Mouse (Mus musculus) C2C12 (cell line): ENCODE results near the gene Olfr1438-ps1. TPM values are rescaled to one million over a fixed set of nuclear protein-coding genes. Genes with fewer than 3 reads are reported as not detected.
"Not testable (repeated sequence)": the region's sequence is repeated elsewhere in the genome, so short reads cannot be mapped to it uniquely, and the experiment has no call there.

ENCODE experiments used
- H3K27me3 ChIP-seq: one replicate; pipeline ENCODE4 v1.6.1; 2011; ENCODE audit not compliant: control insufficient read depth, insufficient read depth, insufficient read length
- H3K36me3 ChIP-seq: one replicate; pipeline ENCODE4 v1.6.1; 2011; ENCODE audit not compliant: control insufficient read depth, insufficient read depth
- H3K4me3 ChIP-seq: one replicate; pipeline ENCODE4 v1.5.1; 2011; ENCODE audit warnings: mild to moderate bottlenecking, control low read depth; ENCODE audit not compliant: poor library complexity, insufficient read depth, severe bottlenecking
- H3K79me2 ChIP-seq: one replicate; pipeline ENCODE4 v1.6.1; 2011; ENCODE audit not compliant: control insufficient read depth, insufficient read depth
- H3K79me3 ChIP-seq: one replicate; pipeline ENCODE4 v1.6.1; 2011; ENCODE audit warnings: low read depth, control low read depth
- H3ac ChIP-seq: one replicate; pipeline ENCODE3; 2011; ENCODE audit warnings: low read depth; ENCODE audit not compliant: control insufficient read depth, insufficient read length
- CEBPB ChIP-seq: IDR thresholded peaks from one replicate; pipeline ENCODE4 v1.6.1; 2011; ENCODE audit warnings: low read depth, mild to moderate bottlenecking, control low read depth, moderate library complexity
- CTCF ChIP-seq: IDR thresholded peaks from one replicate; pipeline ENCODE4 v1.5.1; 2011; ENCODE audit not compliant: control insufficient read depth, insufficient read depth, insufficient read length
- FOSL1 ChIP-seq: IDR thresholded peaks from one replicate; pipeline ENCODE4 v1.8.0; 2011; ENCODE audit warnings: mild to moderate bottlenecking, low read length; ENCODE audit not compliant: poor library complexity, insufficient read depth, severe bottlenecking
- MAX ChIP-seq: IDR thresholded peaks from one replicate; pipeline ENCODE4 v1.6.1; 2011; ENCODE audit warnings: mild to moderate bottlenecking, control low read depth
- MYOD1 ChIP-seq: IDR thresholded peaks from one replicate; pipeline ENCODE4 v1.6.1; 2011; ENCODE audit warnings: low read depth; ENCODE audit not compliant: control insufficient read depth, insufficient read length
- MYOG ChIP-seq: IDR thresholded peaks from one replicate; pipeline ENCODE4 v1.6.1; 2011; ENCODE audit not compliant: control insufficient read depth, insufficient read length; ENCODE audit errors: extremely low read depth
- USF1 ChIP-seq: IDR thresholded peaks from one replicate; pipeline ENCODE4 v1.6.1; 2011; ENCODE audit warnings: low read depth, mild to moderate bottlenecking, control low read depth, moderate library complexity
- long read RNA-seq, 2 experiments: library from polyadenylated mRNA; unstranded; transcript quantifications; one replicate each; pipeline ENCODE4 v2.0.0; 2019 to 2020
- polyA plus RNA-seq: library from polyadenylated mRNA; unstranded; fragments of >200 nt; fragmentation: generic; extraction: Trizol; gene quantifications from one replicate; pipeline ENCODE4 v1.2.1, GENCODE M21; 2012; ENCODE audit warnings: missing spikeins

Olfr1438-ps1 gene
- polyA plus RNA-seq, result not detected
- long read RNA-seq, experiment 1, result 0 reads
- long read RNA-seq, experiment 2, result 0 reads

GRCm38 (mm10) chr19:12335810-12336209 lies at the start of gene Olfr1438-ps1:
Gene Olfr1438-ps1 (minus strand): TSS chr19:12335910.
- Histone ChIP-seq H3K36me3 (no peaks in the 10 kb centered on the region), H3K79me3 (no peaks in the 10 kb centered on the region), H3ac (no peak within 1 kb of the TSS), H3K27me3 (no peaks in the 10 kb centered on the region), H3K4me3 (no peak within 1 kb of the TSS), H3K79me2 (no peaks in the 10 kb centered on the region)
- no peak for TF ChIP-seq USF1
- no peak for TF ChIP-seq MAX
- TF ChIP-seq CTCF, result no peak
- no peak for TF ChIP-seq CEBPB
- no peak for TF ChIP-seq FOSL1
- no peak for TF ChIP-seq MYOD1
- no peak for TF ChIP-seq MYOG

GRCm38 (mm10) chr19:12374465-12375025 lies 38.8 kb upstream of the Olfr1438-ps1 start:
- H3K79me3 ChIP-seq, result no peaks in the 10 kb centered on the region
- no peak for TF ChIP-seq CTCF
- no peaks in the 10 kb centered on the region for H3K36me3 ChIP-seq
- H3ac ChIP-seq, result no peak overlapping the region
- no peaks in the 10 kb centered on the region for H3K79me2 ChIP-seq
- H3K4me3 ChIP-seq, result no peak overlapping the region
- no peaks in the 10 kb centered on the region for H3K27me3 ChIP-seq

GRCm38 (mm10) chr19:12373004-12373403 lies 37.3 kb upstream of the Olfr1438-ps1 start:
- H3K27me3 ChIP-seq, result no peaks in the 10 kb centered on the region
- H3K4me3 ChIP-seq, result no peak overlapping the region
- H3ac ChIP-seq, result no peak overlapping the region
- no peaks in the 10 kb centered on the region for H3K36me3 ChIP-seq
- TF ChIP-seq FOSL1 (no peak), MYOD1 (no peak), MYOG (no peak), CEBPB (no peak), CTCF (no peak), USF1 (no peak), MAX (no peak)
- no peaks in the 10 kb centered on the region for H3K79me2 ChIP-seq
- H3K79me3 ChIP-seq, result no peaks in the 10 kb centered on the region

DNA sequence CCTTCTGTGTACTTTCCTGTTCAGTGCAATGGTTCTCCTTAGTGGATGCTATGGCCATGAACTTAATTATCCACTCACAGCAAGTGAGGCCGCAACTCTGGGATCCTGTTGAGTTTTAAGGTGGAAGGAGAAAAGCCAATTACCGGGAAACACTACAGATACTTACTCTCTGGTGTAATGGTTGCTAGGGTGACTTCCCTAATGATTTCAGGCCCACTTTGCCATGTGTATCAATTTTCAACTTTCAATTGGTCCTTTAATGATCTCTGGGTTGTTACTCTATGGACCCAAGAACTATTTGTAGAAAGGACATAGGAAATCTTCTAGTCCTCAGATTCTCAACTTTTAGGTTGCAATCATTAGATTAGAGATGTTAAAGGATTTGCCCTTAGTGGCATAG lies 10.7 kb downstream of the Olfr1438-ps1 start, which contains the start of gene Olfr1437:
Gene Olfr1437, minus strand, starts transcription at position 101 of the 400 bp plus-strand sequence.
- no peak for TF ChIP-seq FOSL1
- no peak for TF ChIP-seq USF1
- TF ChIP-seq MYOG, result no peak
- TF ChIP-seq MYOD1, result no peak
- no peak for TF ChIP-seq CEBPB
- no peak for TF ChIP-seq MAX
- no peak for TF ChIP-seq CTCF
- Histone ChIP-seq H3K27me3 (no peaks in the 10 kb centered on the region), H3K79me3 (no peaks in the 10 kb centered on the region), H3K36me3 (no peaks in the 10 kb centered on the region), H3K79me2 (no peaks in the 10 kb centered on the region), H3ac (no peak within 1 kb of the TSS), H3K4me3 (no peak within 1 kb of the TSS)

DNA sequence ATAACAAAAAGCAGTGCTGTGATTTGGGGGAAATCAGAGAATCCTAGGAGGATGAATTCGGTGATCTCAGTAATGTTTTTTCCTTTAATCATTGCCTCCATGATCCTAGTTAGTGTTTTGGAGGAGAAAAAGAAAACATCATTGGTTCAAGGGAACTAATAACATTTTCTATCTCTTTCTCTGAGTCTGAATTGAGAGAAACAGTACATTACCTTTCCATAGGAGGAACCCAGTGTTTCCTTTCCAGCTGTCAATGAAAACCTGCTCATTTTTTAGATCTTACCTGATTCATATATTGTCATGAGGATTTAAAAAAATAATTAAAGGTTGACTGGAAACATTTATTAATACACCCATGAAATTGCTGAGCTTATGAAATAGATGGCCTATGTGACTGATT lies 36.7 kb downstream of the Olfr1438-ps1 start, which contains the start of gene Olfr1436:
Gene Olfr1436, minus strand, starts transcription at position 101 of the 400 bp plus-strand sequence.
- H3K79me2 ChIP-seq, H3ac ChIP-seq, H3K4me3 ChIP-seq, H3K79me3 ChIP-seq, H3K36me3 ChIP-seq, H3K27me3 ChIP-seq: not testable (repeated sequence)

GRCm38 (mm10) chr19:12292979-12293378 lies 42.7 kb downstream of the Olfr1438-ps1 start:
- no peak overlapping the region for H3ac ChIP-seq
- no peaks in the 10 kb centered on the region for H3K27me3 ChIP-seq
- no peaks in the 10 kb centered on the region for H3K79me2 ChIP-seq
- TF ChIP-seq MYOG, result no peak
- TF ChIP-seq MAX, result no peak
- no peak for TF ChIP-seq USF1
- no peak for TF ChIP-seq CEBPB
- no peak for TF ChIP-seq CTCF
- no peak for TF ChIP-seq MYOD1
- TF ChIP-seq FOSL1, result no peak
- no peaks in the 10 kb centered on the region for H3K79me3 ChIP-seq
- no peaks in the 10 kb centered on the region for H3K36me3 ChIP-seq
- no peak overlapping the region for H3K4me3 ChIP-seq
